Mouse (Mus musculus) megakaryocyte, adult 5-6 weeks (primary cell): Measurements from ENCODE around the gene Pcmt1. TPM values are rescaled to one million over a fixed set of nuclear protein-coding genes. Genes with fewer than 3 reads are reported as not detected.

Experiments used
- ATAC-seq: 2 replicates; pipeline ENCODE4 v1.8.0; 2016; ENCODE audit warnings: mild to moderate bottlenecking, inconsistent platforms; ENCODE audit not compliant: poor library complexity, severe bottlenecking
- total RNA-seq, 2 experiments: library from RNA; stranded (forward) in 1 of 2; stranded (reverse) in 1 of 2; fragments of 153-499, 151-499 nt in 1 of 2; fragments of 221-1000, 200-1000 nt in 1 of 2; gene quantifications; 2 replicates each; pipeline versions ENCODE4 v1.2.3 to v1.2.4; 2015 to 2017

Pcmt1 gene
- 73.3 and 73.6 TPM in 2 replicates for total RNA-seq (2015)
- 49.9 and 66.4 TPM in 2 replicates for total RNA-seq (2017)

DNA sequence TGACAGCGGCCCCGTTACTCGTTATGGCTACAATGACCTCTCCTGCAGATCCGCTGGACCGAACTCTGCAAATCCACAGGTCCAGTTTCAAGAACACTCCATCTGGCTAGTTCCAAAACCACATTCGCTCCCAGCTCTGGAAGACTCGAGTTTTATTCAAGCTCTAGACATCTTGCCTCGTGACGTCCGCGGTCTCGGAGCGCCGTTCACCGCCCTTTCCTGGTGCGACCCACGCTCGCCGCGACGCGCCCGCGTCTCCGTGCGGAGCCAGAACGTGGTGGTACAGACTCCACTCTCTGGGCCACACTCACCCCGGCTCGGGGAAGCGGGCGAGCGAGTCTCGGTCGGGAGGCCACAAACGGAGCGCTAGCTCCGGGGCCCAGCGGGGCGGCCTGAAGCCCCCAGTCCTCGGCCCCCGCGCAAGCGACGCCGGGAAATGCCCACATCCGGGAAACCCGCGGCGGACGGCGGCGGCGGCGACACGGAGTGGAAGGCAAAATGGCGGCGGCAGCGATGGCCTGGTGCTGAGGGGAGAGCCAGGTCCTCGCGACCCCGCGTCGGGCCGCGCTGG lies at the start of gene Pcmt1, which contains the start of gene Lats1:
TSS of gene Pcmt1 (minus strand) at position 406 of the 571 bp plus-strand sequence.
TSS of gene Lats1 (plus strand) at position 484 of the 571 bp plus-strand sequence.
- peak; percentile 83 for ATAC-seq

DNA sequence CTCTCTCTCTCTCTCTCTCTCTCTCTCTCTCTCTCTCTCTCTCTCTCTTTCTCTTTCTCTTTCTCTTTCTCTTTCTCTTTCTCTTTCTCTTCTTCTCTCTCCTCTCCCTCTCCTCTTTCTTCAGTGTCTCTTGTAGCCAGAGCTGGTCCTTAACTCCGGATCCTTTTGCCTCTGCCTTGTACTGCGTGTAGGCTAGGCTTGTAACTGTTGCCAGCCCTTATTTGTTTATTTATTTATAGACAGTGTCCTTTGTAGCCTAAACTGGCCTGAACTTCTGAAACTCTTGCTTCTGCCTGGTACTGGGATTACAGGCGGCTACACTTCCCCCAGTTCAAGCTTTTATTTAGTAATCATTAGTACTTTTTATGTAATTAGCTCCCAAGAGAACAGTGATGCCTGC lies 46.1 kb upstream of the Pcmt1 start:
- no peak for ATAC-seq

DNA sequence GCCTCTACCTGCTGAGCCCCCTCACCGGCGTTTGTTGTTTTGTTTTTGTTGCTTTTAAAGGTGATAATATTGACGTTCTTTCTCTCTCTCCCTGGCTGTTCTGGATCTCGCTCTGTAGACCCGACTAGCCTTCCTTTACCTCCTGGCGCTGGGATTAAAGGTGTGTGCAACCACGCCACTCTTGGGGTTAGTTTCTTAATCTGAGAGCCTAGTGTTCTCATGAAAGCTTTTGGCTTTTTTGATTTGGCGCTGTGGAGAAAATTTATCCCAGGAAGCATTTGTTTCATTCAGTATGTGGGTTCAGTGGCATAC lies 45.5 kb upstream of the Pcmt1 start:
- ATAC-seq: no peak

DNA sequence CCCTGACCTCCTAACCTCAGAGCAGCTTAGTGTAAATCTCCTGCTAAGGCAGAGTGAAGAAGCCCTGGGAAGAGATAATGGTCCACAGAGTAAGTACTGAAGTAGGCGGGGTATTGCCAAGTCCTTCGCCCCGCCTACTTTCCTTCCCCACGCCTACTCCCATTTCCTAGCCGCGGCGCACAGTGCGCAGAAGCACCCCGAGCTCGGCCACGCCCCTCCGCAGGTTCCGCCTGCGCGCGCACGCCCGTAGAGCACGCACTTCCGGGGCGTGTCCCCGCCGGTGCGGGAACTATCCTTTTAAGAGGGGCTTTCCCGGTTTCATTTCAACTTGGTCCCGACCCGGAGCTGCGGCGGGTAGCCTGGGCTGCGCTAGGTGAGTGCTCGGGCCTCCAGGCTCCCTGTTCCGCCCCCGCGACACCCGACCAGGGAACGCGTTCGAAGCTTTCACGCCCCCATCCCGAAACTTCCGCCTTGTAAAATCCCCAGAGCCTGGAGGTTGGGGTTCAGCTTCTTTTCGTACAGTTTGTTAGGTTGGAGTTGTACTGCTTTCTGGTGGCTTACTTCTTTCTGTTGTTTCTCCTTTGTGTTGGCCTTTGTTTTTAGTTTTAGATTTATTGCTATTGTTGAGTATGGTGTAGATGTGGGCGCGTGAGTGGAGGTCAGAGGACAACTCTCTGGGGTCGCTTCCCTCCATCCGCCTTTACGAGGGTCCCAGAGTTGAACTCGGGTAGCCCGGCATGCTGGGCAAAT lies 45.0 kb upstream of the Pcmt1 start, which contains the start of gene Katna1:
TSS of gene Katna1 (plus strand) at position 250 of the 750 bp plus-strand sequence.
- peak; percentile 95 for ATAC-seq

DNA sequence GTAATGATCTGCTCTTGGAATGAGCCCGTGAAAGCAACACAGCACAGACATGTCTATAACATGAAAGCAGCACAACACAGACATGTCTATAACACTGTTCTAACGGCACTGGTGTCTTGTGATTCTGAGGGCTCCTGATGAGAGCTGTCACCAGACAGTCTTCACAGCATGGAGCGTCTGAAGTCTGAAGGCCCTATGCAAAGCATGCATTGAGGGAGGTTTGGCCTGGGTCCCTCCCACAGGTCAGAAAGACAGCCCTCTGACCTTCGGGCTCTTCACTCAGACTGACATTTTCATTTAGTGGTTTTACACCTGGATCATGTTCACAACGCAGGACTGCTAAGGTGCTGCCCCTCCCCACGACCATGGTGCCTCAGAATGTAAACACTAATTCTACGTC lies 34.1 kb upstream of the Pcmt1 start:
- no peak for ATAC-seq

DNA sequence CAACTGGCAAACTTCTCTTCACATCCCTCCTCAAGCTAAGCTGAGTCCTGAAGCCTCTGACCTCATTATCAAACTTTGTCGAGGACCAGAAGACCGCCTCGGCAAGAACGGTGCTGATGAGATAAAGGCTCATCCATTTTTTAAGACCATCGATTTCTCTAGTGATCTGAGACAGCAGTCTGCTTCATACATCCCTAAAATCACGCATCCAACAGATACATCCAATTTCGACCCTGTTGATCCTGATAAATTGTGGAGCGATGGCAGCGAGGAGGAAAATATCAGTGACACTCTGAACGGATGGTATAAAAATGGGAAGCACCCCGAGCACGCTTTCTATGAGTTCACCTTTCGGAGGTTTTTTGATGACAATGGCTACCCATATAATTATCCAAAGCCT lies 31.6 kb upstream of the Pcmt1 start:
- ATAC-seq: no peak

DNA sequence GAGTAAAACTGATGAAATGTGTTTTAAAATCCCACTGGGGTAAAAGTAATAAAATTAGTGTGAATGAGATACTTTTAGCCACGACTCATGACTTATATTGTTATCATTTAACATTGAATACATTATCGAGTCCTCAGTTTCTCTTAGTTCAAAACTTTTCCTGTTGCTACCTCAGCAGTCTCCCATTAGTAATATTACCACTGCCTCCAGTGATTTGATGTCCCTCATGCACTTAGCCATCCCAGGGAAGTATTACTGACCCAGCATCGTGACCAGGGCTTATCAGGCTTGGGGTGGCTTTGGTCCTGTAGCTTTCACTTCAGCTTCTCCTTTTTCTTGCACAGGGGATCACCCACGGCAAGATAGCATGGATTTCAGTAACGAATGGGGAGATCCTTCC lies 29.2 kb upstream of the Pcmt1 start:
- no peak for ATAC-seq

DNA sequence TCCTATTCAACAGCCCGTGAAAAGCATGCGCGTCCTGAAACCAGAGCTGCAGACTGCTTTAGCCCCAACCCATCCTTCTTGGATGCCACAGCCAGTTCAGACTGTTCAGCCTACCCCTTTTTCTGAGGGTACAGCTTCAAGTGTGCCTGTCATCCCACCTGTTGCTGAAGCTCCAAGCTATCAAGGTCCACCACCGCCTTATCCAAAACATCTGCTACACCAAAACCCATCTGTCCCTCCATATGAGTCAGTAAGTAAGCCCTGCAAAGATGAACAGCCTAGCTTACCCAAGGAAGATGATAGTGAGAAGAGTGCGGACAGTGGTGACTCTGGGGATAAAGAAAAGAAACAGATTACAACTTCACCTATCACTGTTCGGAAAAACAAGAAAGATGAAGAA lies 21.6 kb upstream of the Pcmt1 start:
- no peak for ATAC-seq

DNA sequence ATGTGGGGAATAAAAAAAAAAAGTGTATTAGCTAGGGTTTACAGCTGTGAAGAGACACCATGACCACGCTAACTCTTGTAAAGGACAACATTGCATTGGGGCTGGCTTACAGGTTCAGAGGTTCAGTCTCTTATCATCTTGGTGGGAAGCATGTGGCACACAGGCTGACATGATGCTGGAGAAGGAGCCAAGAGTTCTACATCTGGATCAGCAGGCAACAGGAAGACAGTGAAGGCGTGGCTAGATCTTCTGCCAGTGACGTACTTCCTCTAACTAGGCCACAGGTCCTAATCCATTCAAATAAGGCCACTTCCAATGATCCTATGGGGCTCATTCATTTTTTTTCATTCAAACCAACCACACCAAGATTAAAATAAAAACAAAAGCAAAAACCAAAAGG lies 19.2 kb upstream of the Pcmt1 start:
- no peak for ATAC-seq

DNA sequence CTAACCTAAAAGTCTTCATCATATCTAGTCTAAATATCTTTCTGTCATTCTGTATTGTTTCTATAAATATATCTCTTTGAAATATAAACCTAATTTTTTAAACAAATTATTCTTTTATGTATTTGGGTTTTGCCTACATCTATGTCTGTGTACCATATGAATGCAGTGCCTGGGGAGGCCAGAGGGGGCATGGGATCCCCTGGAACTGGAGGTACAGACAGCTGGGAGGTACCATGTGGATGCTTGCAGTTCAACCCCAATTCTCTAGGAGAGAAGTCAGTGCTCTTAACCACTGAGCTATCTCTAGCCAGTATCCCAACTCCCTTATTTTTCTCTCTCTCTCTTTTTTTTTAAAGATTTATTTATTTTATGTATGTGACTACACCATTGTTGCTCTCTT lies 14.3 kb upstream of the Pcmt1 start:
- ATAC-seq: peak; percentile 40; the same call in 1 of the 2 replicates

DNA sequence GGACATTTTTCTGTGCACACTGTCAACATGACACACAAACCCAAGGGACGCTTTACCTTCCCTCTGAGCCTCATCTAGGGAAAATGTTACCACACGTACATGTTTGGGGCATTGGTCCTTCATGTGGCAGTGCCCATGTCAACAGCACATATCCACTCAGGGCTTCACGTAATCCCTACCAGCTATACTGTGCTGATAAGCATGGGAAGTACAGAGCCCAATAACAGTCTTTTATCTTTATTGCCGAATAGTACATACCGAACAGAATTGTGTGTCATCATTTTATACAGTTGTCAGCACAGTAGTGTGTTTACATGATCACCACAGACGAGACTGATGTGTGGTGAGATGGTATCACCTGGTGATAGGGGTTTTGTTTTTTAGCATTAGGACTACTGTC lies 6.0 kb upstream of the Pcmt1 start:
- no peak for ATAC-seq

DNA sequence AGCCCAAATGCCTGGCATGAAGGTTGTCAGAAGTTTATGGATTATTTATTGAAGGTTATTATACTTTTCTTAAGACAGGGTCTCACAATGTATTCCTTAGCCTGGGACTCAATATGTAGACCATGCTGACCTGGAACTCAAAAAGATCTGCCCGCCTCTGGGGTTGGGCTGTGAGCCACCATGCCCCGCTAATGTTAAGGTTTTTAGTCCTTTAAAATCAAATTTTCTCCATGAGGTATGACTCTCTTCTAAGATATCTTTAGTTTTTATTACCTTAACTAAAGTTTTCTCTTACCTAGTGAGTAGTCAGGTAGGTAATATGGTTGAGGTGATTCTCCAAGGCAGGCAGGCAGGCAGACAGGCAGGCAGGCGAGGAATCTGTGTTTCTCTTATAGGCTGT lies 1.3 kb upstream of the Pcmt1 start:
- ATAC-seq: no peak

DNA sequence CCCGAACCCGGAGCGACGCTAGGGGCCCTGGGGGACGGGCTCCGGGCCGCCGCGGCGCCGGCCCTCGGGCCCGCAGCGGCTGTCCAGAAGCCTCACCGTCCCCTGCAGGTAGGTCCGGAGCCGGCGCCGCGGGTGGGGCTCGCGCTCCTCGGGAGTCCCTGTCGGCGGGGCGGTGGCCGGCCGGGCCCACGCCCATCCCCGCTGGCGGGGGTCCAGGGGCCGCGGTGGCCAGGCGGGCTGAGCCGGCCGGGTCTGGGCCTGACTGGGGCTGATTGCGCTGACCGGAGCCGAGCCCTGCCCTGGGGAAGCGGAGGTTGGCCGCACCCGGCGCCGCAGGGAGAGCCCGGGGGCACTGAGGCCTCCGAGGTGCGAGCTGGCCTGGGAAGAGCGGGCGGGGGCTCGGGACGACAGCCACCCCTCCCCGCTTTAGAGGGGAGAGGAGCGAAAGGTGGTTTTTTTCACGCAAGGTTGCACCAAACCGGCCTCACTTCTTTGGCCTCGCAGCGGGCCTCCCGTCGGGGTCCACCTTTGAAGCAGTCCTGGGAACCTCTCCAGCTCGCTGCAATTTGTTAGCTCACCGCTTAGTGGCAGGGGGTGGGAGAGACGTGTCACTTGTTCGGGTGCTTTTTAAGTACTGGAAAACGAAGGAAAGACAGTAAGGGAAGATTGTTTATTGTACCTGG lies 548 bp upstream of the Pcmt1 start:
- peak; percentile 59 for ATAC-seq

DNA sequence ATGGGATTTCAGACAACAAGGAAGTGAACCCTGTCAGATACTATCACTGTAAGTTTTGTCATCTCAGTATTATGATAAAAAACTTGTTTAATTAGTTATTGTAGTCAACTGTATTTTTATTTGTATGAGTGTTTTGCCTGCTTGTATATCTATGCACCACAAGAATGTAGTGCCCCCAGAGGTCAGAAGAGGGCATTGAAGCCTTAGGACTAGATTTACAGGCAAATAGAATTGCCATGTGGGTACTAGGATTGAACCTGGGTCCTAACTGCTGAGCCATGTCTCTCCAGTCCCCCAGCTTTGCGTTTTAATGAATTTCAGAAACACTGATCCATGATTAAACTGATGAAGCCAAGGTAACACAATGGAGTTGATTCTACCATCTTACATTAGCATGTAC lies 7.3 kb downstream of the Pcmt1 start:
- peak; percentile 94 for ATAC-seq

DNA sequence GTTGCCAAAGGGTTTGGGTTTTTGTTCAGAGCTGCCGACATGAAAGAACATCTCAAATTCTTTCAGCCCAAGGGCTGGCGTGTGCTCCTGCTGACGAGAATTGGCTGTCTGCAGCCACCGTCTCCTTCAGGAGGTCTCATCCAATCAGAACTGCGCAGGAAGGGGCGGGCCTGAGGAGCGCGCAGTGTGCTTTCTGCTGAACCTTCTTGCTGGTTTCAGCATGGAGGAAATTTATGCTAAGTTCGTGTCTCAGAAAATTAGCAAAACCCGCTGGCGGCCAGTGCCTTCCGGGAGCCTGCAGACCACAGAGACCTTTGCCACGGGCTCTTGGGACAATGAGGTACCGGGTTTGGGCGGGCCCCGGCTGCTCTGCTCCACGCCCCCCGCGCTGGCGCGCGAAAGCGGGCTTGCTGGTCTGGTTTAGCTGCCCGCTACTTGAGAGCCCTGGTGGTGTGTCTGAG lies 13.6 kb downstream of the Pcmt1 start, which contains the start of gene Nup43:
TSS of gene Nup43 (plus strand) at position 162 of the 461 bp plus-strand sequence.
- peak; percentile 63 for ATAC-seq

DNA sequence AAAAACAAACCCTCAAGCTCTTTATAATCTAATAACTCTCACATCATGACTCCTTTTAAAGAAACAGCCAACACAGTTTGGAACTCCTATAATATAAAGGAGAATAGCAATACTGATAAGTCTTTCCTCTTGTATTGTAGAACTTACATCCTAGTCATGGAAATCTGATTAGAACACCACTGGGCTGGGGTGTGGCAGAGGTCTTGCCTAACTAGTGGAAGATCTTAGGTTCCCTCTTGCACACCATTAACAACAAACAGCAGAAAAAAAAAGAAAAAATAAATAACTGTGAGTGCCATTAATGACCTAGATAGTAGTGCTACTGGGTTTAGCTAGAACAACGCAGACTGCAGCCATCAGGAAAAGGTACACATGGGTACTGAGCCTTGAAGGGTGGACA lies 16.0 kb downstream of the Pcmt1 start:
- peak; percentile 21; the same call in 1 of the 2 replicates for ATAC-seq

DNA sequence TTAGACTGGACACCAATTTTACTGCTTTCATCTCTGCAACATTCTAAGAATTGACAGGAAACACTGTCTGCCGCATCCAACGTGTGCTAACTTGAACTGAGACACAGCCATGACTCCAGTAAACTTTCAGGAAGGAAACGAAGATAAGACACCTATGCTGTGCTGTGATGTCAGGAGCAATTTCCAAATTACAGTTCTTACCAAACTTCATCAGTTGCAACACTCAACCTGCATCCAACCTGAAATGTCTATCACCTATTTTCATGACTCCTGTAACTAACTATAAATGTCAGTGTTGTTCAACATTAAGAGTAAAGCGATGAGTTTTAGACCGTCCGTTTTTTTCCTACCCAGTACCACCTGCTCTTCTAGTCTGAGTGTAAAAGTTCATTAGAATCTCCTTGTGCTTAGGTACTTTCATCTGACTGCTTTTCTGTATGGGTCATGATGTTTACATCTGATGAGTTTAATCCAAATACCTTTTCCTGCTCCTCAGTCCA lies 16.9 kb downstream of the Pcmt1 start:
- ATAC-seq: peak; percentile 33

DNA sequence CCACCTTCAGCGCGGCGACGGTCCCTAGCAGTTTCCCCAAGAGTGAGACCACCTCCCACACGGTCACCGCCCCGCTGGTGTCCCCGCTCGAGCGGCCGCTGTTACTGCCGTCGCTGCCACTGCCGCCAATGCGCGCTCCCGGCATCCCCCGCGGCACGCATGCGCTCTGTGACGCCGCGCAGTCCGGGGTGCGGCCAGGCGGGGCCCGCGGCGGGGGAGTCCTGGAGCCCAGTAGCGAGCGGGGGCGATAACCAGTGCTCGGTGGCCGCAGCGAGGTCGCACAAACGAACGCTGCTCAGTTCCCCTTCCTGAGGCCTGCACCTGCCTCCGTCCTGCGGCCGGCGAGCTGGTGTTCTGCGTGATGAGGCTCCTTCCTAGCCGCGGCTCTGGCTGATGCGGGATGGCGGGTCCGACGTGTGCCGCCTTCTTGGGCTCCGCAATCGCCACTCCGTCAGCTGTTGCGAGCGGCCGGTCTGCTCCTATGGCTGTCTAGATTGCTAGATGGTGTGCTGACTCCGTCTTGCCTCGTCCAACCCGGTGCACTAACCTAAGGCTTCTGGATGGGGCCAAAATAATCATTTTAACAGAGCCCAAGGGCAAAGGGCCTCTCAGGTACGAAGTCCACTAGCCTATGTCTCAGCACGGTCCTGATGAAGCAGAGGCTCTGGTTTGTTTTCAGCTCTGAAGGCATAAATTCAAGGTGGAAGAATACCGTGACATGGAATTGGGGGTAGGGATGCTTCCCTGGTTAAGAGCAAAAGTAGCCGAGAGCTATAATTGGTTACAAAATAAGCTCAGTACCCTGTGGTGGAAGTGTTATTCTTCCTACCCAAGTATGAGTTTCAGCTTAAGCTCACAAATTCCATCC lies 17.5 kb downstream of the Pcmt1 start:
- ATAC-seq: peak; percentile 62

DNA sequence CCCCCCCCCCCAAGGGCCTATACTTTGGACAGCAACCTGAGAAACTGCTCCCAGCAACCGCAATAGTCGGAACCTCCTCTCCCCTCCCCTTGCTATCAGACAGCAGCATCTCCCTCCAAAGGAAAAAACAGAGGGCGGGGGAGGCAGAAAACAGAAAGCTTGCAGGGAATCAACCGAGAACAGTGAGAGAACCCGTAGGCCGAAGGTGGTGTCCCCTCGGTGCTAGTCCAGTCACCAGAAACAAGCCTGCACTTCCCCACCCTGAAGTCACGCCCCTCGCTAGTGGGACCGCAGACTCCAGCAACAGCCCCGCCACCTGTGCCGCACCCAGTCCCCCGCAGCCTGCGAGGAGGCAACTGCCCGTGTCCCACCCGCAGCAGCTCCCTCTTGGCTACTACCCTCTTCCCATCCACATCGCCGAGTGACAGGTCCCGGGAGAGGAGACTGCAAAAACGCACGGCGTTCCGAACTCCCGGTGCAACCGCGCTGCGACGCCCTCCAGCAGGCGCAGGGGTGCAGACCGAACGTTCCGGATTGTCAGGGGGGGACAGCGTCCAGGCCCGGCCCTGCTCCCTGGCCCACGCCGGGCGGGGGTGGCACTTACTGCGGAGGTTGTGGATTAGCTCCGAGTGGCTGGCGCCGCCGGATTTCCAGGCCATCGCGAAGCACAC lies 18.3 kb downstream of the Pcmt1 start:
- peak; percentile 56 for ATAC-seq

DNA sequence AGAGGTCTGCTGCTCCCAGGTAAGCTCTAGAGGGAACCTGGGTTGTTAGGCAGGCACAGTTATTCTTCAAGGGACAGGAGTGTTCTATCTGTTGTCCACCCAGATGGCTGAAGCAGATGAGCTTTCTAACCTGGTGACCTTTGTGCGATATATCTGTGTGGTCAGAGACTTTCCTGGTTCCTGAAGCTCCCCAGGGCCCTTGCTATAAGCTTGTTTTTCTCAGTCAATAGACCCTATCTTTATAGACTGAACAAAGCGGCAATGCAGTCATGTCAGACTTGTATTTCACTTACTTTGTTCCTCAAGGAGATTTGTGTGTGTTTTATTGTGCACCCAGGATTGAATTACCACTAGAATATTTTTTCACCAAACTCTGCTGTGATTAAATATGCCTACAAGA lies 29.9 kb downstream of the Pcmt1 start:
- no peak for ATAC-seq
